Mouse (Mus musculus): ENCODE data around the gene Ubl7. TPM values are rescaled to one million over a fixed set of nuclear protein-coding genes. Genes with fewer than 3 reads are reported as not detected.

Gene Ubl7
- polyA plus RNA-seq (2015; fragmentation: Nextera tagmentation; extraction: Ambion mirVana), result 111 and 120 TPM in 2 replicates

DNA sequence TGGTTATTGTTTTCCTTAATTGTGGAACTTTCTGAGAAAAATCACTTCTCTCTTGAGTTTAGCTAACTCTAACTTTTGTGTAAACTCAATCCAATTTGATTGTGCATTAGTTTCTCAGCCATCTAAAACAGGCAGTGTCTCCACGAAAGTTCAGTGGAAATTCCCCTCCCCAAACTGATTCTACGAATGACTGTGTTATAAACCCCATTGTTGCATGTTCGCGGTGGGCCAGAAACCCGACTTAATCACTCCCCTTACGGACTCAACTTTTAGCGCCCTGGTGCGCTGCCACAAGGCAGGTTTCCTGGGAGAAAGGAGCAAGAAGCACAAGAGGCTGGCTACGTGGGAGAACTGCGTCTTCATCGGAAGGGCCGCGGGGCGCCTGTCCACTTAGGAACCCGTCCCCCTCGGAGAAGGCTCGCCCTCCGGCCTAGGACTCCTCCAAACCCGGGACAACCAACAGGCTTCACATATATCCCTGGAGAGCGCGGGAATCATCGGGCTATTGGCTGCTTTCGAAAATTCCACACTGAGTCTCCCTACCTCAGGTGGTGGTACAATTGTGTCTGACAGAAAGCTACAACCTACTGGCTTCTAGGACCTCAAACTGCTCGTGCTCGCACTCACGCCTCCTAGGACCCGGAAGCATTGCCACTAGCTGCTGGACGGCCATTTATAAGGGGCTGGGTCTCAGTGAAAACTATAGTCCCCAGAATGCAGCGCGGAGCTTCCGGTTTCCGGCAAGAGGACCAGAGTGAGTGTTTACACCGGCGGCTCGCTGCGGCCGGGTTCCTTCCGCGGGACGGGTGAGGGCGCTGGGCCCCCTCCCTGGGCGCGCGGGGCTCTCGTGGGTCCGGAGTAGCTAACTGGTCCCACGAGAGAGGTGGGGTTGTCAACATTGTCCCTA lies at the start of gene Ubl7:
Gene Ubl7 (plus strand): TSS at position 726 of the 907 bp plus-strand sequence.
- Histone ChIP-seq H3K27me3 (no peaks in the 10 kb centered on the region), H3K27ac (peak within 1 kb of the TSS; percentile 81), H3K36me3 (peaks cover 10% of the 10 kb centered on the region), H3K4me2 (peak within 1 kb of the TSS; percentile 80), H3K4me1 (peaks cover 13% of the 10 kb centered on the region), H3K9me3 (no peaks in the 10 kb centered on the region), H3K4me3 (peak within 1 kb of the TSS; percentile 81), H3K9ac (peak within 1 kb of the TSS; percentile 82)
- peak; percentile 89 for ATAC-seq (ENCODE audit: insufficient number of reproducible peaks, insufficient read depth, low FRiP score, low TSS enrichment, low read depth)
- WGBS, result under 1% methylated on average over 47 of the region's 47 CpGs

DNA sequence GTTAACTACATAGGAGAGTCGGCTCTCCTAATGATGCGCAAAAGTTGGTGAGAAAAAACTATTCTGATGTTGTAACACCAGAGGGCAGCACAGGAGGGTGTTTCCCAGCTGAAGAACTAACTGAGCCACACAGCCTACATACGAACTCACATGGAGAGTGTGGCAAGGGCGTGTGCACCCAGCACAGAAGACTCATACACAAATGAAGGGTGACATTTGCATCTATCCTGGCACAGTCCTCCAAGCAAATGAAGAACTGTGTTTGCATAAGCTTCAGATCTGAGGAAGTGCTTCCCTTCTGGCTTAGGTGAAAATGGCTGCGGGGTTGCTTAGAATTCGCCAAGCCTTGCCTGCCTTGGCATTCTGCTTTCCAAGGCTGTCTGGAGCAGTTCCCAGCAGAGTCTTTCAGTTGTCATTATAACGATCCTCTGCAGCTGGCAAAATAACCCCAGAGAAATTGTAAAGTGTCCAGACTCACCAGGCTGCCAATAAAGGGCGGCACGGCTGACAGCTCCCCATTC lies 48.8 kb upstream of the Ubl7 start:
- Histone ChIP-seq H3K27me3 (0 out of 2 replicates have a peak, but pooled peaks cover 4% of the 10 kb centered on the region), H3K9ac (no peak overlapping the region), H3K4me2 (no peak overlapping the region), H3K36me3 (no peaks in the 10 kb centered on the region), H3K4me1 (no peaks in the 10 kb centered on the region; the same call in 1 of the 2 replicates), H3K27ac (no peak overlapping the region), H3K4me3 (no peak overlapping the region), H3K9me3 (no peaks in the 10 kb centered on the region)
- WGBS, result 45% methylated on average over 9 of the region's 9 CpGs
- ATAC-seq (ENCODE audit: insufficient number of reproducible peaks, insufficient read depth, low FRiP score, low TSS enrichment, low read depth), result no peak

DNA sequence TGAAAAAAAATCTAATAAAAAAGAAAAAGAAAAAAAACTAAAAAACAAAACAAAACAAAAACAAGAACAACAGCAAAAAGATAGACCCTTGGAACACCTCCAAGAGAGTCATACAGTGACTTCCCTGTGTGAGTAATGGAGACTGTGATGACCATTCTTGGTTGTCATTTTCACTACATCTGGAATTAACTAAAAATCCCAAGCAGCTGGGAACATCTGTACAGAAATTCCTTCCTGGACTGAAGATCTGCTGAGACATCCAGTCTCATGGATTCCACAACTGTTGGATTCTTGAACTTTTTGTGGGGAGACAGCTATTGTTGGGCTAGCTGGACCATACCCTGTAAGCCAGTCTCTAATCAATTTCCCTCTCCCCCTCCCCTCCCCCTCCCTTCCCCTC lies 46.4 kb upstream of the Ubl7 start:
- H3K9me3 ChIP-seq, result no peaks in the 10 kb centered on the region
- H3K4me3 ChIP-seq, result no peak overlapping the region
- H3K4me2 ChIP-seq, result no peak overlapping the region

DNA sequence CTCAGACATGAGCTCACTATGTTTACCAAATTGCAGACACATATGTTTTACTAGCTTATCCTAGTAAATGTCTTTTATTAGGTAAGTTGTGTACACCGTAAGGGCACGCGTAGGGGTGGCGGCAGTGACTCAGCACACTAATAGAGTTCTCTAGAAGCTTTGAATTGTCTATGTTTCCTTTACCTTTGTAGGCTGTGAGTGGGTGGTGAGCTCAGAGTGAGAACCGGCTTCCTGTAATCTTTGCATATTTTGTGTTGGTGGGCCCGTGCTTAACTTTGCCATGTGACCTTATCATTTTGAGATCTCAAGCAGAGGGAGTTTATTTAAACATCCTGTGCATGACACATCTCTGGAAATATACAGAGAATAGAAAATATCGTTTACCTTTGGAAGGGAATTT lies 44.2 kb upstream of the Ubl7 start:
- ATAC-seq (ENCODE audit: insufficient number of reproducible peaks, insufficient read depth, low FRiP score, low TSS enrichment, low read depth), result no peak
- Histone ChIP-seq H3K27ac (no peak overlapping the region), H3K9ac (no peak overlapping the region), H3K4me3 (no peak overlapping the region), H3K4me2 (no peak overlapping the region), H3K36me3 (no peaks in the 10 kb centered on the region), H3K4me1 (no peaks in the 10 kb centered on the region; the same call in 1 of the 2 replicates), H3K27me3 (0 out of 2 replicates have a peak, but pooled peaks cover 4% of the 10 kb centered on the region), H3K9me3 (no peaks in the 10 kb centered on the region)
- WGBS, result 76% methylated on average over 7 of the region's 7 CpGs

More for the DNA sequence above, 46.4 kb upstream of the Ubl7 start:
- H3K27me3 ChIP-seq, result 0 out of 2 replicates have a peak, but pooled peaks cover 4% of the 10 kb centered on the region
- no peak overlapping the region for H3K9ac ChIP-seq
- ATAC-seq (ENCODE audit: insufficient number of reproducible peaks, insufficient read depth, low FRiP score, low TSS enrichment, low read depth), result no peak
- H3K27ac ChIP-seq, result no peak overlapping the region
- H3K36me3 ChIP-seq, result no peaks in the 10 kb centered on the region
- H3K4me1 ChIP-seq, result no peaks in the 10 kb centered on the region; the same call in 1 of the 2 replicates

DNA sequence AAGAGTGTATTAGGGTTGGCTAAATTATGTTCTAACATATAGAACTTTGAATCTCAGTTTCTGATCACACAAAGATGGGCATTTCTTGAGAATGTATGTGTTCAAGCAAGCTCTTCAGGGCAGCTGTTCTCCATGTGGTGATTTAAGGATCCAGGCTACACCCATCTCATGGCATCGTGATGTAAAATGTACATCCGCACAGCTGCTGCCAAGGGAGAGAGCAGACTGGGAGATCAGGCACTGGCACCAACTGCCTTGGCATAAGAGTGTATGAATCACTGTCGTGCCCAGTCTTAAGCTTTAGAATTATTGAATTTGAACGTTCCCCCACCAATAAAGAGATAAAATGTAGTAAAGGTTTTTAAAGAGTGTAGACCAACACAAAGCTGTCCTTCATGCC lies 43.5 kb upstream of the Ubl7 start:
- no peak for ATAC-seq (ENCODE audit: insufficient number of reproducible peaks, insufficient read depth, low FRiP score, low TSS enrichment, low read depth)
- Histone ChIP-seq H3K4me3 (no peak overlapping the region), H3K9me3 (no peaks in the 10 kb centered on the region), H3K27me3 (0 out of 2 replicates have a peak, but pooled peaks cover under 1% of the 10 kb centered on the region), H3K4me1 (no peaks in the 10 kb centered on the region; the same call in 1 of the 2 replicates), H3K9ac (no peak overlapping the region), H3K27ac (no peak overlapping the region), H3K36me3 (no peaks in the 10 kb centered on the region), H3K4me2 (no peak overlapping the region)
- 87% methylated on average over 4 of the region's 4 CpGs for WGBS

DNA sequence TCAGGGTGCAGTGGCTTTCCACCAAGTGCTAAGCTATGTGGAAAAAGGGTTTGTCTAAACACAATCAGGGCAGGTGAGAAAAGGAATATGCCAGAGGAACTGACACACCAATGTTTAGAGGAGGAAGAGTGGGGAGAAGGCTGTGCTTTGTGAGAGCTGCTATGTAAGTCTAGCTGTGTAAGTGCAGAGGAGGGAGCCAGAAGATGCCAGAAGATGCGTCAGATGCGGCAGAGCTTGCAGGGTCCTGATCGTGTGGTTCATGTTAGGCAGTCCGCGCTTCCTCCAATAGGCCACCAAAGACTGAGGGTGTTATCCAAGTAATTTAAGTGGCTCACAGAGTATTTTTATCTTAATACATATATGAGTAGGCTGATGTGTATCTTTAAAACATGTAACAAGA lies 42.9 kb upstream of the Ubl7 start:
- Histone ChIP-seq H3K36me3 (no peaks in the 10 kb centered on the region), H3K9ac (no peak overlapping the region), H3K27me3 (no peaks in the 10 kb centered on the region), H3K4me1 (no peaks in the 10 kb centered on the region), H3K9me3 (no peaks in the 10 kb centered on the region), H3K4me2 (no peak overlapping the region), H3K4me3 (no peak overlapping the region), H3K27ac (no peak overlapping the region)
- ATAC-seq (ENCODE audit: insufficient number of reproducible peaks, insufficient read depth, low FRiP score, low TSS enrichment, low read depth), result no peak
- 81% methylated on average over 5 of the region's 5 CpGs for WGBS

DNA sequence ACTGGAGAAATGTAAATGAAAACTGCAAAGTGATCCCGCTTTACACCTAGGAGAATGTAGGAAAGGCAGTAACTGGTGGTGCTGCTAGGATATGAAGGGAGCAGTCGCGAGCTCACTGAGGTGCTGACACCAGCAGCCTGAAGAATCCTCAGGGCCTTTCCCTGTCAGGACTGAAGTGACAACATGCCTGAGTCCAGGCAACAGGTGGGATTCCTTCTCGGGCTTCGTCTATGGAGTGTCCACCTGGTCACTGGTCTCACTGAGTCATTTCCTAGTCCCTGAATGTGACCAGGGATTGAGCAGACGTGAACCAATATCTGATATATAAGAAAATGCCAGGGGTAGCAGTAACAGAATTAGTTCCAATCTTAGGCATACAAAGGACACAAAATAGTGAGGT lies 42.0 kb upstream of the Ubl7 start:
- Histone ChIP-seq H3K27ac (no peak overlapping the region), H3K4me3 (no peak overlapping the region), H3K9me3 (no peaks in the 10 kb centered on the region), H3K4me1 (no peaks in the 10 kb centered on the region), H3K4me2 (no peak overlapping the region), H3K9ac (no peak overlapping the region), H3K27me3 (no peaks in the 10 kb centered on the region), H3K36me3 (no peaks in the 10 kb centered on the region)
- ATAC-seq (ENCODE audit: insufficient number of reproducible peaks, insufficient read depth, low FRiP score, low TSS enrichment, low read depth), result no peak
- 76% methylated on average over 6 of the region's 6 CpGs for WGBS

DNA sequence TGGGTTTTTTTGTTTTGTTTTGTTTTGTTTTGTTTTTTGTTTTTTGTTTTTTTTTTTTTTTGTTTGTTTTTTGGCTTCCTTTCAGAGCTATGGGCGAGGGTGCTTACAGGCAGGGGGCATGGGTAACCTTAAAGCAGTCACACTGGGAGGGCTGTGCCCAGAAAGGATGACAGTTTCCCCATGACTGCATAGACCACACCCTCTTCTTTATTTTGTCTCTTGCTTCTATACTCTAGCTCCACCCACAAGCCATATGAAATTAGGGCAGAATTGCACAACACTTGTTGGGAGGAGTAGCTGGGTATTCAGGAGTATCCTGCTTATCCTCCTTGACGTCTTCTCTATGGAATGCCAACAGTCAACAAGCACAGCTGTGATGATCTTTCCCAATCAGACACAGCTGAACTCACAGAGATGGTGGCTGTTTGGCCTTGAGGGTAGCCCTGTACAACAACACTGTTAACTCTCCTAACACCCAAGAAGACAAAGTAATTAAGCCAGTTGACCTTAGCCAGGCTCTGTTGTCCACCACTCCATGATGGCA lies 40.4 kb upstream of the Ubl7 start:
- Histone ChIP-seq H3K36me3 (no peaks in the 10 kb centered on the region), H3K9ac (no peak overlapping the region), H3K27ac (no peak overlapping the region), H3K27me3 (no peaks in the 10 kb centered on the region), H3K9me3 (no peaks in the 10 kb centered on the region), H3K4me2 (no peak overlapping the region), H3K4me1 (no peaks in the 10 kb centered on the region), H3K4me3 (no peak overlapping the region)
- no peak for ATAC-seq (ENCODE audit: insufficient number of reproducible peaks, insufficient read depth, low FRiP score, low TSS enrichment, low read depth)
- 35% methylated on average over 2 of the region's 2 CpGs for WGBS

DNA sequence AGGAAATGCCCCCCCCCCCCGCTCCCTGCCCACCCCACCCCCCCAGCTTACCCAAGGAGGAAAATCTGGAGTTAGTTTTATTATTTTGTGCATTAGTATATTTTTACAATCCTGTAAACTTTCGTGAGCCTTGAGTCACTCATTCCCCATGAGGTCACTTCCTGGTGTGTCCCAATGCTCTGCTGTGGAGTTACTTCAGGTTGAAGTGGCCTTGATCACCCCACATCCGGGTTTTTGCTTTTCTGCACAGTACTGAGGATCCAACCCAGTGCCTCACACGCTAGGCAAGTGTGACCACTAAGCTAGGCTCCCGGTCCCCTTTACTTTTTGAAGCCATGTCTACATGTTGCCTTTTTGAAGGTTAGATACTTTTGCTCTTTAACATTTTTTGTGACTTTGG lies 36.6 kb upstream of the Ubl7 start:
- Histone ChIP-seq H3K27ac (no peak overlapping the region), H3K27me3 (no peaks in the 10 kb centered on the region), H3K4me2 (no peak overlapping the region), H3K9ac (no peak overlapping the region), H3K9me3 (no peaks in the 10 kb centered on the region), H3K4me3 (no peak overlapping the region), H3K36me3 (no peaks in the 10 kb centered on the region), H3K4me1 (no peaks in the 10 kb centered on the region)
- ATAC-seq (ENCODE audit: insufficient number of reproducible peaks, insufficient read depth, low FRiP score, low TSS enrichment, low read depth), result no peak
- 72% methylated on average over 5 of the region's 5 CpGs for WGBS

DNA sequence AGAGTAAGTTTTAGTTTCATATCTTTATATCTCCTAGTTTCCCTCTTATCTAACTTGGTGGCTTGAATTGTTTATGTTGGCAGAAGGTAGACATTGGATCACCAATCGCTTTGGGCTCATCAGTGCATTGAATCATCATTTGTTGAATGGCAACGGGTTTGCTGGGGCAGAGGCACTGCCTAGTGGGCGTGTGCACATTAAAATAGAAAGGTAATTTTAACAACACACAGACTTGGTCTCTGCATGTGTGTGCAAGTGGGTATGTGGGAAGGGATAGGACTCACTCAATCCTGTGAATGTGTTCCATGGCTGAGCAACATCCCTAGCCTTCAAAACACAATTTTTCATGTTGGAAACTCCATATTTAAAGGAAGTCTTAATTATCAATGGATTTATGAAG lies 35.8 kb upstream of the Ubl7 start:
- H3K4me2 ChIP-seq, result no peak overlapping the region
- no peaks in the 10 kb centered on the region for H3K9me3 ChIP-seq
- H3K9ac ChIP-seq, result no peak overlapping the region
- no peaks in the 10 kb centered on the region for H3K36me3 ChIP-seq
- no peaks in the 10 kb centered on the region for H3K27me3 ChIP-seq
- ATAC-seq (ENCODE audit: insufficient number of reproducible peaks, insufficient read depth, low FRiP score, low TSS enrichment, low read depth), result no peak
- WGBS, result 71% methylated on average over 3 of the region's 3 CpGs
- H3K4me1 ChIP-seq, result no peaks in the 10 kb centered on the region
- no peak overlapping the region for H3K4me3 ChIP-seq
- no peak overlapping the region for H3K27ac ChIP-seq

DNA sequence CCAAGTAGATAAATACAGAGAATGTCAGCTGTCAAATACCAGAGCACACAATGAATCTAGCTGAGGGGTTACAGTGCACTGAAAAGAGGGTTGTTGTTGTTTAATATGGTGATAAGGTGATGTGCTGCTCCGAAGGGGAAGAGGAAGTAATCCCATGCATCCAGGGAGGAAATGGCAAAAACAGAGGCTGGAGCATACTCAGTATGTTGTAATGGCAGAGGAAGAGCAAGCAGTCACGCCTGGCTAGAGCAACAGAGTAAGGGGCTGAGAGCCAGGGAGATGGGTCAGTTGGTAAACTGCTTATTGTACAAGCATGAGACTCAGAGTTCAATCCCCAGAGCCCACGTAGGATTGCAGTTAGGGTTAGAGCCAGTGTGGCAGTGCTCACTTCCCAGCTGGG lies 31.6 kb upstream of the Ubl7 start:
- no peak for ATAC-seq (ENCODE audit: insufficient number of reproducible peaks, insufficient read depth, low FRiP score, low TSS enrichment, low read depth)
- no peak overlapping the region for H3K9ac ChIP-seq
- H3K27me3 ChIP-seq, result no peaks in the 10 kb centered on the region
- H3K4me3 ChIP-seq, result no peak overlapping the region
- no peaks in the 10 kb centered on the region for H3K4me1 ChIP-seq
- H3K27ac ChIP-seq, result no peak overlapping the region
- no peaks in the 10 kb centered on the region for H3K36me3 ChIP-seq
- H3K9me3 ChIP-seq, result no peaks in the 10 kb centered on the region
- WGBS, result 51% methylated on average over 3 of the region's 3 CpGs
- H3K4me2 ChIP-seq, result no peak overlapping the region

DNA sequence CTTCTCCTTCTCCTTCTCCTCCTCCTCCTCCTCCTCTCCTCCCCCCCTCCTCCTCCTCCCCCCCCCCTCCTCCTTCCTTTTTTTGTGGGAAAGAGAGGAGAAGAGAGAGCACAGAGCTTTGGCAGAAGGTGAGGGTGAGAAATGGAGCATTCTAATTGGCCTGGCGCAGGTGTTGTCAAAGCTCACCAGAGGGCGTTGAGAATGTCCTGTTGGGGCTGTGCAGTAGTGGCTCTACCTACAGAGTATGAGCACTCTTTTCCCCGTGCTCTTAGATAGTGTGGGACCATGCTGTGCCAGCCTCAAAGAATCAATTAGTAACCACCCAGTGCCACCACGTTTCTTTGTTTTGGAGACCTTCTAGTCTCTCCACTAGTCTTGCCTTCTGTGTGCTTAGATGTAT lies 30.5 kb upstream of the Ubl7 start:
- H3K27ac ChIP-seq, result no peak overlapping the region
- H3K4me3 ChIP-seq, result no peak overlapping the region
- no peak overlapping the region for H3K9ac ChIP-seq
- no peaks in the 10 kb centered on the region for H3K36me3 ChIP-seq
- no peak overlapping the region for H3K4me2 ChIP-seq
- no peaks in the 10 kb centered on the region for H3K4me1 ChIP-seq
- WGBS, result 19% methylated on average over 4 of the region's 4 CpGs
- H3K27me3 ChIP-seq, result no peaks in the 10 kb centered on the region
- no peaks in the 10 kb centered on the region for H3K9me3 ChIP-seq
- no peak for ATAC-seq (ENCODE audit: insufficient number of reproducible peaks, insufficient read depth, low FRiP score, low TSS enrichment, low read depth)

All from embryonic facial prominence, embryonic 13.5 days (tissue).